Mouse (Mus musculus) gastrocnemius, postnatal 10 days (tissue): Measurements from ENCODE around the gene Unc13c. TPM values are rescaled to one million over a fixed set of nuclear protein-coding genes. Genes with fewer than 3 reads are reported as not detected.
A peak's percentile ranks its signal among the peaks of the same experiment; 100 is the strongest.

Source experiments
- DNase-seq: peaks from one replicate; pipeline ENCODE4 v3.0.0; 2021; ENCODE audit warnings: mixed read lengths
- long read RNA-seq, 2 experiments: library from polyadenylated mRNA; stranded (forward); transcript quantifications; one replicate each; pipeline ENCODE4 v2.0.0; 2021
- total RNA-seq, 2 experiments: library from RNA; stranded (reverse); gene quantifications; 2 replicates each; pipeline ENCODE4 v1.2.3; 2021

The Unc13c gene
- total RNA-seq = under 1 TPM; 0.54 to 0.56 TPM
- long read RNA-seq, experiment 1 = 0 reads
- long read RNA-seq, experiment 2 = 0 reads

GRCm38 (mm10) chr9:73968641-73969121 lies at the start of gene Unc13c:
Gene Unc13c, minus strand, starts transcription at chr9:73968966.
- DNase-seq = peak; percentile 15

GRCm38 (mm10) chr9:74007976-74008686 lies 39.4 kb upstream of the Unc13c start:
- DNase-seq = no peak

DNA sequence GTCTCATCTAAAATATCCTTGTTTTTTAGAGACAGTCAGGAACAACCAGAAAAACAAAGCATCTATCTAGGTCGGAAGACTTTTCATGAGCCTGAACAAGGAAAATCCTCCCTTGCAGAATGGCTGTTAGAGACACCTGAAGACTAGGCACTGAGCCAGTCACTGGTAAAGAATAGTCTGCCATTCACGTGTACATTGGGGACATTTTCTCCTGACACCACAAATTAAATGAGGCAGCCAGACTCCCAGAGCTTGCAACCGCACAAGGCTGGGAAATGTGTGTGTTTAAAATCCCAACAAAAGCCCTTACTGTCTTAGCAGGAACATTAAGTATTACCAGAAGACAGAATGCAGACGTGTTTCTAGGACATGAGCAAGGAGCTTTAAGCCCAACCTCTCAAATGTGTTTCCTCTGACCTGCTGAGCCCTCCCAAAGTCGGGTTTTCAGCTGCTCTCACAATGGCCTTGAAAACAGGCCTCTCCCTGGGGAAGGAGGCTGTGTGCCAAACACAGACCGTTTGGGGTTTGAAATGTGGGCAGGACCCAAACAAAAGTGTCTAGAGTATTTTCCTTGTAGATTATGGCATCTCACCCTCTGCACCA lies 33.7 kb upstream of the Unc13c start:
- no peak for DNase-seq

GRCm38 (mm10) chr9:73988096-73988495 lies 19.3 kb upstream of the Unc13c start:
- DNase-seq = no peak

DNA sequence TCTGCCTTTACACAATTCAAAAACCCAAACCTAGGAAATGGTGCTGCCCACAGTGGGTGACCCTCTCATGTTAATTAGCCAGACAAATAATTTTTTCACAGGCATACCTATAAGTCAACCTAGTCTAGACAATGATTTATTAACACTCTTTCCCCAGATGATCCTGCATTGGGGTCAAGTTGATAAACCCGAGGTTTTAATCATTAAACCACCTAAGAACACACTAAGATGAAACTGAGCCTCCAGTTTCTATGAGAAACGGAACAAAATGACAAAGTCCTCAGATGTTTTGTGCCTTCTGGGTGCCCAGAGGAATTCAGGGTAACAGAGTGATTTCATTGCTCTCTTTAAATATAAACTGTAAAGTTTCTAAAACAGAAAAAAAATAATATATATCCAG lies 18.5 kb upstream of the Unc13c start:
- no peak for DNase-seq

GRCm38 (mm10) chr9:73982597-73983344 lies 14.0 kb upstream of the Unc13c start:
- peak; percentile 68 for DNase-seq

DNA sequence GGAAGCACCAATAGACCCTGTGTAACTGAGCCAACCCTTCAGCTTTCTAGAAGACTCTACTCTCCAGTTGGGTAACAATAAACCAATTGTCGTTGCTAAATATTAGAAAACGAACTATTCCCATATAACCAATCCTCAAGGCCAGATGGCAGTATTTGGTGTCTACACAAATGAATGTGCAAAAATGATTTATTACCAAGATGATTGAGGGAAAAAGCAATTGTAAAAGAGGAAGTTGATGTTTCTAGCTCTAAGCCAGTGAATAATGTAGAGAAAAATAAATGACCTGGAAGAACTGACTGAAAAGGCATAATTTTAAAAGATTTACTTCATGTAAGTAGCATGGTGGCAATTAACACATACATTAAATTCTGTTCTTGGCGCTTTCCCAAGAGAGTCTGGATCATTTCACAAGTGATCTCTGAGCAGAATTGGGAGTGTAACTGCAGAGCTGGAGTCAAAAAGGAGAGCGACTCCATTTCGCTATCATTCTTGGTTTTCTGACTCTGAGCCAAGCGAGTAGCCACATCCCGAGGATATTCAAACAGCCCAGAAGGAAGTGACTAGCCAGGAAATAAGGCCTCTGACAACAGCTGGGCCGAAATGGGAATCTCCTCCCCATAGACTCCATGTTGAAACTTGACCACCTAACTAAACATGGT lies 3.7 kb upstream of the Unc13c start:
- DNase-seq = no peak

GRCm38 (mm10) chr9:73970717-73971116 lies 2.0 kb upstream of the Unc13c start:
- DNase-seq = no peak

DNA sequence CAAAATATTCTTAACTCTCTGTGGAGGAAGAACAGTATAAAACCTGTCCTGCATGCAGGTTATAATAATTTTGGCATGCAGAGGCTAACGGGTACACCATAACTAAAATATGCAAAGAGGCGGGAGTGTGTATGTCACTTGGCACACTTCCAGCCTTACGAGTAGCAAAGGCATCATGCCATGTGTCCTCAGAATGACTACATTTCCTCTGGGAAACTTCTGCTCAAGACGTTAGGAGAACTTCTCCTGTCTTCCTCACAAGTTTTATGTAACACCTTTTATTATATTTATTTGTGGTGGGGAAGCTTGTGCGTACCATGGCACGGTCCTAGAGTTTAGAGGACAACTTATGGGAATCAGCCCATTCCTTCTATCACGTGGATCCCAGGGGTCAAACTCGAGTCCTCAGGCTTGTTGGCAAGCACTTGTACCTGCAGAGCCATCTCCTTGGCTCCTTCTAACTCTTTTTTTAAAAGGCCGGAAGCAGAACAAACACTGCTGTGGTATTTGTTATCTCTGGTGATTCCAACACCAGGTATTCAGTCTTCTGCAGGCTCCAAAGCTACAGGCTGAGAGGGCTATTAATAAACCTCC lies 3.3 kb downstream of the Unc13c start:
- DNase-seq = no peak

DNA sequence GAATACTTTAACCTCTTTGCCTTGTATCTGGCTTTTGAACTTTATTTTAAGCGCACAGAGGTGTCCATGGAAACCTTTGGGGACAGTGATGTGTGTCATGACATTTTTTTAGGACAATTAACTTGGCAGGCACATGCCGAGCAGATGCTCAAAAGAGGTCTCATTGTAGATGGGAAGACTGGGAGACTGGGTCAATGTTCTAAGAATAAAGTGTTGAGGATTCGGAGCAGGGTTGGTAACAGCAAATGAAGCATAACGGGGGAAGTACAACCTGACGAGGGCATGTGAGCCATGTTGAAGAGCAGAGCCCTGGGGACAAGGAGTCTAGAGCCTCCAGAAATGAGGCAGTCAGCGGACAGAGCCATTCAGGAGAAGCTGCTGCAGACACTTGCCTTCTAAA lies 6.3 kb downstream of the Unc13c start:
- no peak for DNase-seq

DNA sequence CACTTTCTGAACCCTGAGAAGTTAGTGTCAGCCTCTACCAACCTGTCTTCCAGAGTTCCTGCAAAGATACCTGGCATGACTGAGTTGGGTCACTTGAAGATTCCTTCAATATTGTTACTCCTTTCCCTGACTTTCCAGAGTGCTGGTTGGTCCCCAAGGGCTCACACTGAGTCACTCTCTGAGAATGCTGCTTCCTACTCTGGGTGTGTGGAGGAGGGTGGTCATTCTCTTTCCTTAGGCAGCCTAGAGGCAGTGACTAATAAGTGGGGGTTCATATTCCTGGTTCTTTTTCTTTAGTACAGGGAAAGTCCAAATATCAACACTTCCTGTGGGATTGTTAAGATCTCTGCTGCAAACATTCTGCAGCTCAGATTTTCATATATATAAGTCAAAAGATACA lies 16.4 kb downstream of the Unc13c start:
- DNase-seq = no peak

DNA sequence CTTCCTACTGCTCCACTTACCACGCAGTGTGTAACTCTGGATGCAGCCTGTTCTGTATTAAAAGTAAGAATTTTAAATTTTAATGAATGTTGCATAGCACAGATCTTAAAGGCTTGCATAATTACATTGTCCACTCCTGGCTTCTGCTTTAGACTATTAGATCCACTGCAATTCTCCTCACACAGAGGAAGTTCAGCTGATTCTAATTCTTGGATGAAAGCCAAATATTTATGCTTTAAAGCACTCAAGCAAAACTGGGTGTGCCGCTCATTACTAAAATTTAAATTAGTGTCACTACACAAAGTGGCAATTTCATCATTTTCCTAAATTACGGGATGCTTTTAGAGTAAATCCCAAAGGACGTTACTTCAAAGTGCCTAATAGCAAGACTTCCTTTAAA lies 17.2 kb downstream of the Unc13c start:
- no peak for DNase-seq

DNA sequence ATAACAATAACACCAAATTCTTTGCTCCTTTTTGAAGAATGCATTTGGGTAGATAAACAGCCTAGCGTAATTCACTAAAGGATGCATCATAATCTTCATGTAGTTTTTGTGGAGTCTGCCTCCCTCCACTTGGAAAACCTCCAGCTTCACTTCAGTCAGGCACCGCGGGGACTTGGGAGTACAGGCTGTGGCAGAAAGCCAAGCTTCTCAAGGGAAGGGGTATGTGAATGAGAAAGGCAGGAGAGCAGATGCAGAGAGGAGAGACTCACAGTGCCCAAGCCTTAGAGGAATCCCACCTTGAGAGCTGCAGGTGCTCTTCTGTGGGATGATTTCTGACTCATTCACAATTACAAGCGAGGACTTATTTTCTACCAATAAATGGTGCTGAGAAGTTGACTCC lies 33.9 kb downstream of the Unc13c start:
- no peak for DNase-seq

- DNase-seq = no peak
These were observed 36.8 kb downstream of the Unc13c start for GRCm38 (mm10) chr9:73931988-73932387.

- DNase-seq = no peak
These were observed 41.5 kb downstream of the Unc13c start for GRCm38 (mm10) chr9:73927276-73927675.

DNA sequence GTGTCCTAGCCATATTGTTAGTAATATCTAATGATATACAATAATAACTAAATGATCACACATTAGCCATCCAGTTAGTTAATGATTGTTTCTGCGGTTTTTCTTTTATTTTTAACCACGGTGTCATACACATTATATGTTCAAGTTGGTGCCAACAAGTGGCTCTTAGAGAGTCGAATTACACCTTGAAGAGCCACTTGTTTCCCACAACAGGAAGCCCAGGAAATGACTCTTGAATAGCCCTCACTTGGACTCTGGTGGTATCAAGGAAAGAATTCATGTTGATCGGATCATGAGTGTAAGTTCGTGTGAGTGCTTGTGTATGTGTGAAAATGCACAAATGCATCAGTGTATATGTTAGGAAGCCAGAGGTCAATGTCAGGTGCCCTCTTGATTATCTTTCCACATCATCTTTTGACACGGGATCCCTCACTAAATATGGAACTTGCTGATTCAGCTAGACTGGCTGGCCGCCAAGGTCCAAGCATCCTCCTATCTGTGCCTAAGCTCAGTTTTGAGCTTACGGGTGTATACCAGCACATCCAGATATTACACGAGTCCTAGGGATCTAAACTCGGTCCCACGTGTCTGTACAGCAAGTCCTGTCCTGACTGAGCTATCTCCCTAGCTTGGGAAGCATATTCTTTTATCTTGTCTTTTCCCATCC lies 46.2 kb downstream of the Unc13c start:
- peak; percentile 6 for DNase-seq

GRCm38 (mm10) chr9:73905959-73906358 lies 62.8 kb downstream of the Unc13c start:
- no peak for DNase-seq

DNA sequence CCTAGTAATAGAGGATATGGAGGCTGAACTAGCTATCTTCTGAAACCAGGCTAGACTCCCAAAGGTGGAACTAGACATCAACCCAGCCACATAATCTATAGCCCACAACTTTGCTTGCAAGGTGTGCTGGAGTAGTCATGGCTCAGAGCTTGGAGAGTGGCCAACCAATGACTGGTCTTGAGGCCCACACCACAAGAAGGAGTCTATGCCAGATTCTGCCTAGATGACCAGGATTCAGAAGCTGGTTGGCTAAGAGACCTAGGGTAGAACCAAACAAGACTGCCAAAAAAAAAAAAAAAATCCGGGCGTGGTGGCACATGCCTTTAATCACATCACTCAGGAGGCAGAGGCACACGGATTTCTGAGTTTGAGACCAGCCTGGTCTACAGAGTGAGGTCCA lies 70.2 kb downstream of the Unc13c start:
- DNase-seq = no peak

- DNase-seq = no peak
These were observed 72.6 kb downstream of the Unc13c start for GRCm38 (mm10) chr9:73896210-73896609.

GRCm38 (mm10) chr9:73883587-73883986 lies 85.2 kb downstream of the Unc13c start:
- DNase-seq = no peak

- no peak for DNase-seq
These were observed 85.6 kb downstream of the Unc13c start for GRCm38 (mm10) chr9:73883143-73883542.
